Mouse (Mus musculus) kidney, postnatal 0 days (tissue): Measurements from ENCODE around the gene Slc51a. TPM values are rescaled to one million over a fixed set of nuclear protein-coding genes. Genes with fewer than 3 reads are reported as not detected.
A peak's percentile ranks its signal among the peaks of the same experiment; 100 is the strongest.

Experiments
- ATAC-seq: fragments of 200-750 bp; cut with Nextera tagmentation; replicated peaks from 2 replicates; pipeline ENCODE4 v1.8.0; 2017; ENCODE audit warnings: low read depth, moderate number of reproducible peaks, moderate TSS enrichment, moderate library complexity; ENCODE audit not compliant: low FRiP score
- DNase-seq: peaks from one replicate; pipeline ENCODE4 v3.0.0-alpha.2; 2016; ENCODE audit warnings: low spot score
- H3K27ac ChIP-seq: fragments of 300-500 bp; sonication (generic); 2 replicates; pipeline ENCODE4 v1.5.1; 2014; ENCODE audit warnings: mild to moderate bottlenecking
- H3K27me3 ChIP-seq: fragments of 300-500 bp; sonication (generic); 2 replicates; pipeline ENCODE4 v1.6.1; 2014; ENCODE audit warnings: low read length, mixed read lengths; ENCODE audit not compliant: insufficient read depth
- H3K36me3 ChIP-seq: fragments of 300-500 bp; sonication (generic); 2 replicates; pipeline ENCODE4 v1.6.1; 2014; ENCODE audit warnings: low read length, mixed read lengths; ENCODE audit not compliant: insufficient read depth
- H3K4me1 ChIP-seq: fragments of 300-500 bp; sonication (generic); replicated peaks from 2 replicates; pipeline ENCODE4 v1.6.1; 2014; ENCODE audit warnings: antibody characterized with exemption, low read length, mixed read lengths; ENCODE audit not compliant: insufficient read depth
- H3K4me2 ChIP-seq: fragments of 300-500 bp; sonication (generic); 2 replicates; pipeline ENCODE4 v1.6.1; 2014; ENCODE audit warnings: mild to moderate bottlenecking, low read length, moderate library complexity, mixed read lengths
- H3K4me3 ChIP-seq: fragments of 300-500 bp; sonication (generic); replicated peaks from 2 replicates; pipeline ENCODE4 v1.5.1; 2014; ENCODE audit warnings: low read depth, low read length
- H3K9ac ChIP-seq: fragments of 300-500 bp; sonication (generic); 2 replicates; pipeline ENCODE4 v1.6.1; 2014; ENCODE audit warnings: low read depth, low read length
- H3K9me3 ChIP-seq: fragments of 300-500 bp; sonication (generic); replicated peaks from 2 replicates; pipeline ENCODE4 v1.6.1; 2016; ENCODE audit warnings: low read length, inconsistent platforms, mixed read lengths
- CTCF ChIP-seq: IDR thresholded peaks from 2 replicates; pipeline ENCODE4 v1.5.1; 2016; ENCODE audit warnings: antibody characterized with exemption, low read depth, mild to moderate bottlenecking, moderate library complexity
- WGBS: fragments of 180-500 bp; shearing (Covaris S2); extraction: QIAGEN DNeasy Blood & Tissue Kit; methylation state at CpG from one replicate; pipeline ENCODE4 v1.1.7; 2014; 5-methylcytosine and 5-hydroxymethylcytosine counted together
- polyA plus RNA-seq: library from polyadenylated mRNA; unstranded; fragments of >200 nt; fragmentation: Nextera tagmentation; extraction: Ambion mirVana; gene quantifications from 2 replicates; pipeline ENCODE4 v1.2.1, GENCODE M21; 2015

The Slc51a gene
- 4.3 TPM in 2 replicates for polyA plus RNA-seq

GRCm38 (mm10) chr16:32487234-32488111 is at the start of gene Slc51a:
Gene Slc51a (minus strand): TSS chr16:32487879.
- Histone ChIP-seq H3K36me3 (no peaks in the 10 kb centered on the region), H3K4me3 (no peak within 1 kb of the TSS), H3K27me3 (no peaks in the 10 kb centered on the region), H3K4me1 (peaks cover 2% of the 10 kb centered on the region; the same call in 1 of the 2 replicates), H3K4me2 (no peak within 1 kb of the TSS), H3K9ac (no peak within 1 kb of the TSS), H3K9me3 (no peaks in the 10 kb centered on the region), H3K27ac (no peak within 1 kb of the TSS)
- no peak for TF ChIP-seq CTCF
- WGBS = 32% methylated on average over 15 of the region's 15 CpGs
- ATAC-seq (0 out of 2 replicates have a peak, but pooled peaks have one; percentile 26), DNase-seq (no peak)

GRCm38 (mm10) chr16:32535157-32535751 is 47.6 kb upstream of the Slc51a start:
- 0 out of 2 replicates have a peak, but pooled peaks cover 6% of the 10 kb centered on the region for H3K4me1 ChIP-seq
- H3K27ac ChIP-seq = no peak overlapping the region
- WGBS = 36% methylated on average over 5 of the region's 5 CpGs
- H3K36me3 ChIP-seq = no peaks in the 10 kb centered on the region
- ATAC-seq (no peak), DNase-seq (no peak)
- H3K4me3 ChIP-seq = no peak overlapping the region
- no peaks in the 10 kb centered on the region for H3K27me3 ChIP-seq
- no peak for TF ChIP-seq CTCF
- H3K4me2 ChIP-seq = no peak overlapping the region
- no peak overlapping the region for H3K9ac ChIP-seq
- no peaks in the 10 kb centered on the region; the same call in 1 of the 2 replicates for H3K9me3 ChIP-seq

GRCm38 (mm10) chr16:32532878-32533826 is 45.5 kb upstream of the Slc51a start:
- Histone ChIP-seq H3K9ac (no peak overlapping the region), H3K27ac (no peak overlapping the region), H3K36me3 (no peaks in the 10 kb centered on the region), H3K4me1 (0 out of 2 replicates have a peak, but pooled peaks cover 6% of the 10 kb centered on the region), H3K9me3 (no peaks in the 10 kb centered on the region; the same call in 1 of the 2 replicates), H3K4me3 (no peak overlapping the region), H3K27me3 (no peaks in the 10 kb centered on the region), H3K4me2 (no peak overlapping the region)
- no peak for TF ChIP-seq CTCF
- DNase-seq (no peak), ATAC-seq (no peak)
- WGBS = 74% methylated on average over 18 of the region's 18 CpGs

GRCm38 (mm10) chr16:32526906-32527305 is 39.2 kb upstream of the Slc51a start:
- Histone ChIP-seq H3K9me3 (no peaks in the 10 kb centered on the region; the same call in 1 of the 2 replicates), H3K27me3 (no peaks in the 10 kb centered on the region), H3K36me3 (no peaks in the 10 kb centered on the region), H3K9ac (no peak overlapping the region), H3K4me3 (no peak overlapping the region), H3K4me2 (no peak overlapping the region), H3K4me1 (no peaks in the 10 kb centered on the region), H3K27ac (no peak overlapping the region)
- ATAC-seq (no peak), DNase-seq (no peak)
- no peak for TF ChIP-seq CTCF
- 68% methylated on average over 7 of the region's 7 CpGs for WGBS

GRCm38 (mm10) chr16:32524244-32524615 is 36.6 kb upstream of the Slc51a start:
- DNase-seq = no peak
- ATAC-seq = no peak
- Histone ChIP-seq H3K4me3 (no peak overlapping the region), H3K9ac (no peak overlapping the region), H3K36me3 (no peaks in the 10 kb centered on the region), H3K27ac (no peak overlapping the region), H3K4me2 (no peak overlapping the region), H3K9me3 (no peaks in the 10 kb centered on the region), H3K27me3 (no peaks in the 10 kb centered on the region), H3K4me1 (no peaks in the 10 kb centered on the region)
- no peak for TF ChIP-seq CTCF
- WGBS = 35% methylated on average over 5 of the region's 5 CpGs
